Mouse (Mus musculus) small intestine, adult 2 months (tissue): Measurements from ENCODE around the gene Znfx1.
A peak's percentile ranks its signal among the peaks of the same experiment; 100 is the strongest.

Experiments
- CTCF ChIP-seq: fragments of 200-500 bp; IDR thresholded peaks from 2 replicates; pipeline ENCODE4 v1.5.1; 2012; ENCODE audit warnings: low read depth, mild to moderate bottlenecking, control low read depth, inconsistent platforms, low read length, moderate library complexity, mixed read lengths; ENCODE audit not compliant: insufficient replicate concordance, insufficient read length; ENCODE audit errors: extremely low read depth
- POLR2A ChIP-seq: fragments of 200-500 bp; IDR thresholded peaks from 2 replicates; pipeline ENCODE4 v1.6.1; 2012; ENCODE audit warnings: low read depth, mild to moderate bottlenecking, control low read depth, inconsistent platforms, low read length, moderate library complexity

DNA sequence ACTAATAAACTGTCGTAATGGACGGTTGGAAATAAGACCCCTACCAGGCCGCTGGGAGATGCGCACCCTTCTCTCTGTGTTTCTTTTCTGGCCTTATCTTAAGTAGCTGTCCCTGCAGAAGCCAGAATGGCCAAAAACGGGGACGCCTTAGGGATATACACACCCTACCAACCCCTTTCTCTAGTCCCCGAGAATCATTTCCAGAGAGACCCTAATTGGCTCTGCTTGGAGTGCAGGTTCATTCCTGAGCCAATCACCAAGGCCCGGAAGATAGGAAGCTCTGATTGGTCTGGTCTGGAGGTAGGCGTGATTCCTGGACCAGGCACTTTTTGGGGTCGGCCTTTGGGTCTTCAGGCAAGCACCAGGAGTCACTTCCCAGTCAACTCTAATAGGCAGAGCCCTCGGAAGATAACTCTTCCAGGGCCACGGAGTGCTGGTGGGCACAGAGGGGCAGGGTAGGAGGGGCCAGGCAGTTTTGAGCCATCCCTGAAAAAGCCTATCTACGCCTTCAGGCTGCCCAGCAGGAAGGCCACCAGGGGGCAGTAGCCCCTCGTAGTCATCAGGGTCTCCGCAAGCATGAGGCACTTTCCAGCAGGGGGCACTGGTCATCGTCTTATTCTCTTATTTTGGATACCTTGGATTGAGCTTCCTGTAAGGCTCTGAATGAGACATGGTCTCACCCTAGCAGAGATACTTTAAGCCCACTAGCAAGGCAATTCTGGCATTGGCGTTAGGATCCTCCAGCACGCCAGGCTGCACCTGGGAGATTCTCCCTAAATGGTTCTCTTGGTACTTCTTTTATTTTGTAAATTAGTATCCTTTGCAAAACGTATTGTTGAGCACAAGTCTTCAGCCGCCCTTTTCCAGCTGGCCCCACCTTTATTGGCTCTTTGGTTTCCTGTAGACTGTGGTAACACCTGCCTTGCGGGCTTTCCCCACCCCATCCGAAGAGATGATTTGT lies 9.1 kb upstream of the Znfx1 start:
- TF ChIP-seq CTCF (peak; percentile 100), POLR2A (no peak; the same call in 1 of the 2 replicates)
